Mouse (Mus musculus): ENCODE measurements at regions not wholly inside any gene's neighbourhood (a gene's known extent, or its start where the extent isn't known, plus 50 kb on each side); places are given as distances from the start of the nearest gene placed in this dataset.
A peak's percentile ranks its signal among the peaks of the same experiment; 100 is the strongest.

- DNase-seq, result no peak
Observed at GRCm38 (mm10) chr7:113621316-113621715, 107.7 kb downstream of the Far1 start.

GRCm38 (mm10) chr7:113621898-113622510 lies 108.4 kb downstream of the Far1 start:
- DNase-seq, result no peak

GRCm38 (mm10) chr7:113623296-113623695 lies 109.7 kb downstream of the Far1 start:
- DNase-seq, result no peak

GRCm38 (mm10) chr7:113623962-113624361 lies 110.3 kb downstream of the Far1 start:
- no peak for DNase-seq

GRCm38 (mm10) chr7:113626734-113627133 lies 113.1 kb downstream of the Far1 start:
- no peak for DNase-seq

GRCm38 (mm10) chr7:113637011-113637600 lies 123.5 kb downstream of the Far1 start:
- no peak for DNase-seq

- no peak for DNase-seq
Observed at GRCm38 (mm10) chr7:113638098-113638497, 124.5 kb downstream of the Far1 start.

GRCm38 (mm10) chr7:113642540-113642939 lies 123.3 kb upstream of the Spon1 start:
- no peak for DNase-seq

- no peak for DNase-seq
Observed at GRCm38 (mm10) chr7:113650631-113651030, 115.2 kb upstream of the Spon1 start.

GRCm38 (mm10) chr7:113651696-113652095 lies 114.1 kb upstream of the Spon1 start:
- DNase-seq, result no peak

GRCm38 (mm10) chr7:113653130-113653529 lies 112.7 kb upstream of the Spon1 start:
- DNase-seq, result peak; percentile 20

- DNase-seq, result no peak
Observed at GRCm38 (mm10) chr7:113655336-113655735, 110.5 kb upstream of the Spon1 start.

GRCm38 (mm10) chr7:113672779-113673595 lies 92.8 kb upstream of the Spon1 start:
- DNase-seq, result no peak

GRCm38 (mm10) chr7:113673596-113673956 lies 92.2 kb upstream of the Spon1 start:
- DNase-seq, result no peak

- DNase-seq, result no peak
Observed at GRCm38 (mm10) chr7:113682271-113682670, 83.5 kb upstream of the Spon1 start.

- DNase-seq, result no peak
Observed at GRCm38 (mm10) chr7:113685349-113685748, 80.4 kb upstream of the Spon1 start.

- DNase-seq, result no peak
Observed at GRCm38 (mm10) chr7:113686527-113686926, 79.3 kb upstream of the Spon1 start.

- no peak for DNase-seq
Observed at GRCm38 (mm10) chr7:113687566-113687965, 78.2 kb upstream of the Spon1 start.

- DNase-seq, result no peak
Observed at GRCm38 (mm10) chr7:113688231-113688669, 77.5 kb upstream of the Spon1 start.

- DNase-seq, result no peak
Observed at GRCm38 (mm10) chr7:113688717-113689116, 77.1 kb upstream of the Spon1 start.

- DNase-seq, result no peak
Observed at GRCm38 (mm10) chr7:113689131-113689530, 76.7 kb upstream of the Spon1 start.

- no peak for DNase-seq
Observed at GRCm38 (mm10) chr7:113691756-113692155, 74.0 kb upstream of the Spon1 start.

- no peak for DNase-seq
Observed at GRCm38 (mm10) chr7:113693526-113693925, 72.3 kb upstream of the Spon1 start.

GRCm38 (mm10) chr7:113694466-113694865 lies 71.3 kb upstream of the Spon1 start:
- no peak for DNase-seq

Measured in kidney, adult 9 months (tissue).